Mouse (Mus musculus): Measurements from ENCODE around the gene Sf3b5.
A peak's percentile ranks its signal among the peaks of the same experiment; 100 is the strongest.
"Not testable (repeated sequence)": the region's sequence is repeated elsewhere in the genome, so short reads cannot be mapped to it uniquely, and the experiment has no call there.

Gene Sf3b5

DNA sequence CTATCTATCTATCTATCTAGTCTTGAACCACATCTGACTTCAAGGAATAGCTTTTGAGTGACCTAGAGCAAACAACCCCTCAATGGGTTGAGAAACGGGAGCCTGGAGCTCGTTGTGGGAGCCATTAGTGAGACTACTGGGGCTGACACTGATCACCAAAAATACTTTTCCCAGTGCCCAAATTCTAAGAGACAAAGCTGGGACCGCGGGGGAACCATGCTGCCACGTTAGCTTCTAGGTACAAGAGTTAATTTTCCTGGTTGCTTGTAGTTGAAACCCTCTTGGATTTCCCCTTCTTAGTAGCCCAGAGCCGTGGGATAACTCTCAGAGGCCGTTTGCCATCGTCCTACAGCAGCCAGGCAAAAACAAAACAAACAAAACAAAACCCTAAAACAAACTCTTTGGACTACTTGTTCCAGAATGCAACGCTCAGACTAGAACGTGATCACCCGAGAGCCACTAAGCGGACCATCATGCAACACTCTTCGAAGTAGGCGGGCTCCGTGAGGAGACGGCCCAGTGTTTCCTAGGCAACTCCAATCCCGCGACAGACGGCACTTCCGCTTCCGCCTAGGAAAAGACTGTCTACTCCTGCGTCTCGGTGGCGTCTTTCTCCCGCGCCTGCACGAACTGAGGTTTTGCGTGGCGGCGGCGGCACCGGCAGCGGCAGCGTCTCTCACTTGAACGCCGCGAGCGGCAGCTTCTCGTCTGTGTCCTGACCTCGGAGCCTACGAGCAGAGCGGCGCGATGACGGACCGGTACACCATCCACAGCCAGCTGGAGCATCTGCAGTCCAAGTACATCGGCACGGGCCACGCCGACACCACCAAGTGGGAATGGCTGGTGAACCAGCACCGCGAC lies 3.0 kb downstream of the Sf3b5 start:
- peak; percentile 96 for DNase-seq (ENCODE audit: low spot score)

DNA sequence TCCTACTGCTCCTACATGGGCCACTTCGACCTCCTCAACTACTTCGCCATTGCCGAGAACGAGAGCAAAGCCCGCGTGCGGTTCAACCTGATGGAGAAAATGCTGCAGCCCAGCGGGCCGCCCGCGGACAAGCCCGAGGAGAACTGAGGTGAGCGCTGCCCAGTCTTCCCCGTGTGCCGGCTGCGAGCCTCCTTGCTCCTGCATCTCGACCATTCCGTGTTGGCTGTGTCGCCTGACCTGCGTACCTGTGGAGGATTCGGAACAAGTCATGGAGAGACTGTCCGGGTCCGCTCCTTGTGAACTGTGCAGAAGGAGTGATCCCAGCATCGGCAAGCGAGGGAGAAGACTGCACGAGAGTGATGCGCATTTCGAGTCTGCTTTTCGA lies 3.6 kb downstream of the Sf3b5 start:
- no peak for DNase-seq (ENCODE audit: low spot score)

DNA sequence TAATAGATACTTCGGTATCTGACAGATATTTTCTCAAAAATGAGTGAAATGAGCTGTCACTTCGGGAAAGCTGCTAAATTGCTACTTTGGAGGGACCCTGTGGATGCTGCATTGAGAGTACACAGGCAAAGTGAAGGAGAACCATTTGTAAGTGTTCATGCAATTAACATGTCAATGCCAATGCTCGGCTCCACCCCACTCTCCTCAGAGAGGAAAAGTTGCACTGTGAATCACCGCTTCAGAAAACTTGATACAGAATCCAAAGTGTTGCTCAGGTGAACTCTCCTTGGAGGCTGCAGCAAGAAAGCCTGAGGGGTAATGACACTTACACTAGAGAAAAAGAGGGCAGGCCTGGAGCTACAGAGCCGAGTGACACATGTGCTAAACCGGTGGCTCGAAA lies 8.9 kb downstream of the Sf3b5 start:
- DNase-seq (ENCODE audit: low spot score) = no peak

DNA sequence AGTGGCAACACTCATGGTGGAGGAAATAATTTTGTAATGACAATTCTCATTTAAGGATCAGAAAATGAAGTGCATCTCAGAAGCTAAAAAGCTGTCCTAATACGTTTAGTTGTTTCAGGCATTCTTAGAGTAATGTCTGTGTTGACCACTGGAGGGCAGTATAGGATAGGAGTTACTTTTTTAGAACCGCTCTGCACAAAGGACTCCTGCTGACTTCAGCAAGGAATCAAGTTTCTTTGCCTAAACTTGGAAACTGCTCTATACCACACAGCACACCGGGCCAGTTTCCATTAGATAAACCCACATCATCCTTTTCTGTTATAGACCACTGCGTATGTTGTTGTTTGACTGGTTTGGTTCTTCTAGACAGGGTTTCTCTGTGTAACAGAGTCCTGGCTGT lies 11.4 kb downstream of the Sf3b5 start:
- peak; percentile 44 for DNase-seq (ENCODE audit: low spot score)

DNA sequence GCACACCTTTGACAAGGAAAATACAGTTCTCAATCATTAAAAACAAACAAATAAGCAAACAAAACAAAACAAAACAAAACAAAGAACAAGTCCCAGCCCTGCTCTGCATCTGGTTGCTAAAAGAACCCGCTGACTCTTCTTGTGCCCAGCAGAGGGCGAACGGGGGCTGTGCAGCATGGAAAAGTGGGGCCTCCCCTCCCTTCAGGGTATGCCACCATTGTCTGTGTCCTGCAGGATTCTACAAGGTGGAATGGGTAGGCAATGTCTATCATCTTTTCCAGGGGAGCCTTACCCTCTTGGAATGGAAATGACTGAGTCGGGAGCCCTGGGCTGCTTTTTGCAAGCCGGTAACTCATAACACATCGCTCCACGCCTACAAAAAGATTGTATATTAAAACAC lies 13.4 kb downstream of the Sf3b5 start:
- no peak for DNase-seq (ENCODE audit: low spot score)

DNA sequence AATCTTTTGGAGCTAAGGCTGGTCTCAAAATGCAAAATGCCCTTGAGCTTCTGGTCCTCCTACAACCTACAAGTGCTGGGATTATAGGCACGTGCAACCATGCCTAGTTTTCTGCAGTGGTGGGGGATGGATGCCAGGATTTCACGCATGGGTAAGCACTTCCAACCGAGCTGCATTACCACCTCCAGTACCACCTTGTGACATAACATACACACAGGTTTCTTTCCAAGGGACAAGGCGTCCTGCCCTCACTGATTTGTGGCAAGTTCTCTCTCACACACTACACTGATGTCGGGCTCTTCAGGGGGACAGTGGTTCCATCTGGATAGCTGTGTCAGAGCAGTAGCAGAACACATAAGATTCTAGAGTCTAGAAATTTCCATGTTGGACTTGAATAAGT lies 13.9 kb downstream of the Sf3b5 start:
- DNase-seq (ENCODE audit: low spot score) = no peak

DNA sequence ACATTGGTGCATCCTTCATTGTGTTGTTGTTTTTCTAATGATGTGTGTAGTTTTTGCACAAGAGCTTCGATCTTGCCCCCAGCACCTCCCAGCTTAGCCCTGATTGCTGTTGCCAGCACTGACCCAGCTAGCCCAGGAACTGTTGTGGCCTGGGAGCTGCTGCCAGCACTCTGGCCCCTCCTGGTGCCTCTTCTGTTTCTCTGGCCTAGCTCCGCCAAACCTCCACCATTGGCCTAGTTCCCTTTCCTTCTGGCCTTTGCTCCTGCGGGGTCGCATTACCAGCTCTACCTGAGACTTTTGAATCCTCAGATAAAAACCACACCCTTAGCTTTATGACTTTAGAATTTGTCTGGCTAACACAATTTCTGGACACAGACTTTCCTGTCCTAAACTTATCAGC lies 17.0 kb downstream of the Sf3b5 start:
- no peak for DNase-seq (ENCODE audit: low spot score)

DNA sequence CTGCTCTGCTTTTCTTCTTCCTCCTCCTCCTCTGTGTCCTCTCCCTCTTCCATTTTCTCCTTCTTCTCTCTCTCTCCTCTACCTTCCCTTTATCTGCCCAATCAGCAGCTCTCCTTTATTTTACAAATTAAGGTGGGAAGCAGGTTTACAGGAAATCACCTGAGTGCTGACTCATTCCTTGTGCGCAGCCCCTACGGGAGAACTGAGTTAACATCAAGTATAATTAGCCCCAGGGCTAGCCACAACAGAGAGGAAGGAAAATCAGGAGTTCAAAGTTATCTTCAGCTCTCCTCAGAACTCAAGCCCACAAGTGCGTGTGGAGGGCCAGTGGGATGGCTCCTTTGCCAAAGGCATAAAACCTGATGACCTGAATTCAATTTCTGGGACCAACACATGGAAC lies 18.8 kb downstream of the Sf3b5 start:
- DNase-seq (ENCODE audit: low spot score) = not testable (repeated sequence)

DNA sequence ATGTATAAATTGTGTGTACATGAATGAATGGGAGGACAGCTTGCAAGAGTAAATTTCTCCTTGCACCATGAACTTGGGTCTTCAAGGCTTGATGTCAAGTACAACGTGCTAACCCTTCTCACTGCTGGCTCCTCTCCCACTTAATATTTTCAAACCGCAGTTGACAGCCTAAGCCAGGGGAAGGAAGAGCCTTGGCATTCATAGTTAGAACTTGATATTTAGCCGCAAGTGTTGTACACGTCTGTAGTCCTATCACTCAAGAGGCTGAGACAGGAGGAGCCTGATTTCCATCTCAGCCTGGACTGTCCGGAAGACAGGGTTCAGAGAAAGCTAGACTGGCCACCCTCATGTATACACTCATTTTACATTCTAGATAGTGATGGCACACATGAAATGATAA lies 22.6 kb downstream of the Sf3b5 start:
- no peak for DNase-seq (ENCODE audit: low spot score)

DNA sequence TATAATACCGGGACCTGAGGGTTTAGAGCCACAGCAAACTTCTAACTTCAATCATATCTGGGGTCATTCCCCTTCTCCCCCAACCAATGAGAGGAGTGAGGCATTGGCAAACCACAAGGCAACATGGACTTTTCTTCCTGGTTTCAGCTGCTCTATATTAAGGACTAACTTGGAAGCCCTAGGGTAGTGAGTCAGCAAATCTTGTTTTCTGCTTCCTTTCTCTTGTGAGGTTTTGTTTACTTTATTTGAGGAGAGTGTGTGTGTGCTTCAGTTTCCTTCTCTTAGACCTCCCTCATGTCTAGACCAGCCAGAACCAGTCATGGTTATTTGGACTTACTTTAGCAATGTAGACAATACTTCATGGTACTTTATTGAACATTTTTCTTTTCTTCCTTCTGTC lies 23.1 kb downstream of the Sf3b5 start:
- no peak for DNase-seq (ENCODE audit: low spot score)

DNA sequence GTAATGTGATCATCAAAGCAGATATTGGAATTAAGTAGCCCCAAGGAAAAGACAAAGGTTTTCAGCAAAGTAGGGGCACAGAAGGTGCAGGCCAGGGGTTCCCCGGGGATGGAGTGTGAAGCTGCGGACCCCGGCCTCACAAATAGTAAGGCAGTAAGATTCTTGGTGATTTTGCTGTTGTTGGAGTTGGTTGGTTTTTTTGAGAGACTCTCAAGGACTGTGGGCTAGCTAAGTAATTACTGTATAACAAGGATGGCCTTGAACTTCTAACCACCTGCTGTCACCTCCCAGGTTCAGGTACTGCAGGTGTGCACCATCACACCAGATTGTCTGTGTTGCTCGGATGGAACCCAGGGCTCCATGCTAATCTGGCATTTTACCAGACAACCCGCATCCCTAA lies 24.3 kb downstream of the Sf3b5 start:
- no peak for DNase-seq (ENCODE audit: low spot score)

DNA sequence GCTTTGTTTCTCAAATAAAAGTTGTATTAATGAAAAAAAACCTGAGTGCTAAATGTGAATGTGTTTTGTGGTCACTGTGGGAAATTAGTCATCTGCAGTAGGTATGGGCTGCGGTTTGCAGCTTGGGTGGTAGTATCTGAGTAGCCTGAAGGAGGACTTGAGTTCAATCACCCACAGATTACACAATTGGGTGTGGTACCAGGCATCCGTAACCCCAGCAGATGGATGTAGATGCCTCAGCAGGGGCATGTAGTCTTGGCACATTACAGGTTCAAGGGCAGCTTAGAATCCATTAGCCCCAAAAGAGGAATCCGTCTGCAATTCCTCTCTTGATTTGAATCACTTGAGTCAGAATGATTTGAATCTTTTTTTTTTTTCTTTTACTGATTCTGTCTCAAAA lies 30.1 kb downstream of the Sf3b5 start:
- DNase-seq (ENCODE audit: low spot score) = no peak

DNA sequence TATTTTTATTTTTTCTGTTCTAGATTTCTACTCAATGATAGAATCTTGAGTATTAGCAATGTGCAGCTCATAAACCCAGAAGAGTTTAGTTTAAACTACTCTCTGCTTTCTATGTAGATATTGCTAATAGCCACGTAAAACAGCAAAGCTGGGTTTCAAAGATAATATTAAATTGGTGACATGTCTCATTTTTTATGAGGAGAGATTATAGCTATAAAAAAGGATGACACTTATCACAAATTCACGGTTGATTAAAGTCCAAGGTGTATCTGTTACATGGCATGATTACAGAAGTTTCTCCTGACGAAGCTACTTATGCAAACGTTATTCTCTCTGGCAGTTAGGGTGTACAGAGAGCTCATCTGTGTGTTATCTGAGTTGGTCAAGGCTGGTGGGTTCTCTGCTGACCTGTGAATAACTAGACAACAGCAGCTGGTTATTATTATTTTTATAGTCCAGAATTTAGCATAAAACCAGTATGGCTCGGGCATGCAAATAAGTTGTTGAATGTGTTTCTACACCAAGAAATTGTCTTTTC lies 34.6 kb downstream of the Sf3b5 start:
- no peak for DNase-seq (ENCODE audit: low spot score)

DNA sequence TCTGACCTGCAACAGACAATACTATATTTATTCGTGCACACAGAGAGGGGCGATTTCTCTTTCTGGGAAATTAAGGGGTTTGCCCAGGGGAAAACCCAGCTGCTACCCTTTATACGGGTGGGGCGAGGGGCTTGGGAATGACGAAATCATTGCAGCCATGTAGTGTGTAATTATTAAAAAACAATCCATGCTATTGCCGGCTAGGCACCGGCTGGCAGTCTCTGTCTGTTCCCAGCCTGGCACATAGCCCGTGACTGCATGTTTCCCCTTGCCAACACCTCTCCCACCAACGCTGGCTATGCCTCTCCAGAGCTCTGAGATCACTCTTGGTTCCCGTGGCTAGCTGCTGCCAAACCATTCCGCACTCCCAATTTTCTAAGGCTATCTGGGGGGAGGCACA lies 39.5 kb downstream of the Sf3b5 start:
- DNase-seq (ENCODE audit: low spot score) = no peak

DNA sequence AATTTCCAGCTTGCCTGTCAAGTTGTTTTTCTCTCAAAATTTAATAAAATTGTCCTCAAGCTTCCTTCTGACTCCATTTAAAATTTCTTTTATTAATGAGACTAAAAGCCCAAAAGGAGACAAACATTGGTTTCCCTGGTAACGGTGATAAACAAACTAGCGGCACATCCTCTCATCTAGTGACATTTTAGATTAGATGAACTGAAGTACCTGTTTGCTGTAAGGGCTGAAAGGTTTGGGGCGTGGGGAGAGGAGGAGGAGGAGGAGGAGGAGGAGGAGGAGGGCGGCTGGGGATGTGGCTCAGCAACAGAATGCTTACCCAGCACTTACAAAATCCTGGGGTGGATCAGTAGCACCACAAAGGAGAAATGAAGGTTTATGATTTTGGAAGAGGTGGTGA lies 42.7 kb downstream of the Sf3b5 start:
- no peak for DNase-seq (ENCODE audit: low spot score)

DNA sequence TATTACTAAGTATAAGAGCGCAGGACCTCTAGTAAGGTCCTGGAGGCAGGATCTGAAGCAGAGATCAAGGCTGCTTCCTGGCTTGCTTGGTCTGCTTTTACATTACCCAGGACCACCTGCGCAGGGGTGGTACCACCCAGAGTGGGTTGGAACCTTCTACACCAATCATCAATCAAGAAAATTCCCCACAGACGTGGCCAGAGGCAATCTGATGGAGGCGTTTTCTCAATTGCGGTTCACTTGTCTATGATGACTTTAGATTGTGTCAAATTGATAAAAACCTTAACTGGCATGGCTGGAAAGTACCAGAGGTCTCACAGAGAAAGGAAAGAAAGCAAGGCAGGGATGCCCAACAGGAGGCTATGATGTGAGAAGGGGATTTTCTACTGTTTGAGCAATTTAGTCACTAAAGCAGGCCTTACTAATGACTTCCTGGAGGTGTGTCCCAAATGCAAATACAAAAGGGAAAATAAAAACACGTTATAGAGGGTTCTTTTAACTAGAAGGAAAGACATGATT lies 51.8 kb downstream of the Sf3b5 start:
- DNase-seq (ENCODE audit: low spot score) = no peak

Data from testis, postnatal 14 days (tissue).